Mouse (Mus musculus) hindbrain, embryonic 10.5 days (tissue): ENCODE measurements around the gene Zbtb44. TPM values are rescaled to one million over a fixed set of nuclear protein-coding genes. Genes with fewer than 3 reads are reported as not detected.

Experiments used
- DNase-seq: peaks from one replicate; pipeline ENCODE4 v3.0.0-alpha.2; 2017; ENCODE audit warnings: low spot score
- H3K27ac ChIP-seq: fragments of 300-500 bp; sonication (generic); 2 replicates; pipeline ENCODE4 v1.5.1; 2016; ENCODE audit warnings: mild to moderate bottlenecking, moderate library complexity
- H3K27me3 ChIP-seq: fragments of 300-500 bp; sonication (generic); 2 replicates; pipeline ENCODE4 v1.6.1; 2016; ENCODE audit warnings: mild to moderate bottlenecking; ENCODE audit not compliant: poor library complexity, insufficient read depth, severe bottlenecking
- H3K36me3 ChIP-seq: fragments of 300-500 bp; sonication (generic); 2 replicates; pipeline ENCODE4 v1.6.1; 2016; ENCODE audit warnings: mild to moderate bottlenecking, moderate library complexity
- H3K4me1 ChIP-seq: fragments of 300-500 bp; sonication (generic); replicated peaks from 2 replicates; pipeline ENCODE4 v1.6.1; 2016; ENCODE audit warnings: mild to moderate bottlenecking
- H3K4me3 ChIP-seq: fragments of 300-500 bp; sonication (generic); 2 replicates; pipeline ENCODE4 v1.5.1; 2016; ENCODE audit warnings: mild to moderate bottlenecking, moderate library complexity
- H3K9me3 ChIP-seq: fragments of 300-500 bp; sonication (generic); 2 replicates; pipeline ENCODE4 v1.6.1; 2016; ENCODE audit warnings: mild to moderate bottlenecking, moderate library complexity
- WGBS: fragments of 180-500 bp; shearing (Covaris S2); methylation state at CpG from one replicate; pipeline ENCODE4 v1.1.7; 2016; 5-methylcytosine and 5-hydroxymethylcytosine counted together
- polyA plus RNA-seq: library from polyadenylated mRNA; unstranded; fragments of >200 nt; fragmentation: Nextera tagmentation; extraction: Ambion mirVana; gene quantifications from 2 replicates; pipeline ENCODE4 v1.2.1, GENCODE M21; 2016

Zbtb44 gene
- polyA plus RNA-seq, 1 experiment from 2014 or later = 4.0 TPM

GRCm38 (mm10) chr9:31082054-31082666 is 51.7 kb downstream of the Zbtb44 start:
- Histone ChIP-seq H3K4me3 (peak overlapping the region; percentile 32), H3K36me3 (no peaks in the 10 kb centered on the region), H3K27ac (peak overlapping the region; percentile 29; the same call in 1 of the 2 replicates), H3K9me3 (no peaks in the 10 kb centered on the region), H3K27me3 (peaks cover 8% of the 10 kb centered on the region; the same call in 1 of the 2 replicates), H3K4me1 (peaks cover 7% of the 10 kb centered on the region; the same call in 1 of the 2 replicates)
- WGBS = 8% methylated on average over 15 of the region's 15 CpGs
- peak; percentile 71 for DNase-seq

GRCm38 (mm10) chr9:31082771-31083170 is 52.3 kb downstream of the Zbtb44 start:
- no peak overlapping the region for H3K27ac ChIP-seq
- H3K27me3 ChIP-seq = peaks cover 8% of the 10 kb centered on the region; the same call in 1 of the 2 replicates
- no peaks in the 10 kb centered on the region for H3K9me3 ChIP-seq
- H3K4me3 ChIP-seq = no peak overlapping the region
- peaks cover 7% of the 10 kb centered on the region; the same call in 1 of the 2 replicates for H3K4me1 ChIP-seq
- H3K36me3 ChIP-seq = no peaks in the 10 kb centered on the region
- WGBS = 78% methylated on average over 6 of the region's 6 CpGs
- DNase-seq = no peak

GRCm38 (mm10) chr9:31085556-31085955 is 55.1 kb downstream of the Zbtb44 start:
- DNase-seq = no peak
- Histone ChIP-seq H3K9me3 (no peaks in the 10 kb centered on the region), H3K4me1 (peaks cover 7% of the 10 kb centered on the region; the same call in 1 of the 2 replicates), H3K27ac (no peak overlapping the region), H3K4me3 (no peak overlapping the region), H3K36me3 (no peaks in the 10 kb centered on the region), H3K27me3 (peaks cover 8% of the 10 kb centered on the region; the same call in 1 of the 2 replicates)
- 80% methylated on average over 5 of the region's 5 CpGs for WGBS

GRCm38 (mm10) chr9:31086085-31086753 is 55.8 kb downstream of the Zbtb44 start:
- Histone ChIP-seq H3K36me3 (no peaks in the 10 kb centered on the region), H3K9me3 (no peaks in the 10 kb centered on the region), H3K27ac (no peak overlapping the region), H3K27me3 (peaks cover 8% of the 10 kb centered on the region; the same call in 1 of the 2 replicates), H3K4me1 (peaks cover 7% of the 10 kb centered on the region; the same call in 1 of the 2 replicates), H3K4me3 (no peak overlapping the region)
- WGBS = 20% methylated on average over 10 of the region's 10 CpGs
- DNase-seq = peak; percentile 72

GRCm38 (mm10) chr9:31086754-31087145 is 56.3 kb downstream of the Zbtb44 start:
- no peak overlapping the region for H3K27ac ChIP-seq
- peaks cover 8% of the 10 kb centered on the region; the same call in 1 of the 2 replicates for H3K27me3 ChIP-seq
- no peak for DNase-seq
- H3K9me3 ChIP-seq = no peaks in the 10 kb centered on the region
- no peaks in the 10 kb centered on the region for H3K36me3 ChIP-seq
- WGBS = 81% methylated on average over 7 of the region's 7 CpGs
- H3K4me1 ChIP-seq = peaks cover 7% of the 10 kb centered on the region; the same call in 1 of the 2 replicates
- H3K4me3 ChIP-seq = no peak overlapping the region

GRCm38 (mm10) chr9:31087466-31087865 is 57.0 kb downstream of the Zbtb44 start:
- Histone ChIP-seq H3K9me3 (no peaks in the 10 kb centered on the region), H3K36me3 (no peaks in the 10 kb centered on the region), H3K27ac (no peak overlapping the region), H3K4me1 (peaks cover 3% of the 10 kb centered on the region; the same call in 1 of the 2 replicates), H3K4me3 (no peak overlapping the region), H3K27me3 (peaks cover 8% of the 10 kb centered on the region; the same call in 1 of the 2 replicates)
- no peak for DNase-seq
- WGBS = 86% methylated on average over 4 of the region's 4 CpGs

- Histone ChIP-seq H3K4me3 (no peak overlapping the region), H3K27ac (no peak overlapping the region), H3K9me3 (no peaks in the 10 kb centered on the region), H3K27me3 (peaks cover 7% of the 10 kb centered on the region; the same call in 1 of the 2 replicates), H3K4me1 (peaks cover 3% of the 10 kb centered on the region; the same call in 1 of the 2 replicates), H3K36me3 (no peaks in the 10 kb centered on the region)
- DNase-seq = no peak
- 78% methylated on average over 3 of the region's 3 CpGs for WGBS
Observed at GRCm38 (mm10) chr9:31088116-31088515, 57.7 kb downstream of the Zbtb44 start.

GRCm38 (mm10) chr9:31088883-31089282 is 58.4 kb downstream of the Zbtb44 start:
- H3K27ac ChIP-seq = no peak overlapping the region
- H3K27me3 ChIP-seq = no peaks in the 10 kb centered on the region
- no peak for DNase-seq
- peaks cover 3% of the 10 kb centered on the region; the same call in 1 of the 2 replicates for H3K4me1 ChIP-seq
- H3K9me3 ChIP-seq = no peaks in the 10 kb centered on the region
- H3K4me3 ChIP-seq = no peak overlapping the region
- 90% methylated on average over 4 of the region's 4 CpGs for WGBS
- H3K36me3 ChIP-seq = no peaks in the 10 kb centered on the region

GRCm38 (mm10) chr9:31089541-31089940 is 59.1 kb downstream of the Zbtb44 start:
- DNase-seq = no peak
- 78% methylated on average over 9 of the region's 9 CpGs for WGBS
- no peaks in the 10 kb centered on the region for H3K36me3 ChIP-seq
- H3K27ac ChIP-seq = no peak overlapping the region
- H3K27me3 ChIP-seq = no peaks in the 10 kb centered on the region
- H3K9me3 ChIP-seq = no peaks in the 10 kb centered on the region
- H3K4me3 ChIP-seq = no peak overlapping the region
- H3K4me1 ChIP-seq = peaks cover 3% of the 10 kb centered on the region; the same call in 1 of the 2 replicates

- no peak overlapping the region for H3K4me3 ChIP-seq
- H3K4me1 ChIP-seq = peaks cover 3% of the 10 kb centered on the region; the same call in 1 of the 2 replicates
- DNase-seq = no peak
- no peaks in the 10 kb centered on the region for H3K9me3 ChIP-seq
- H3K27me3 ChIP-seq = no peaks in the 10 kb centered on the region
- no peaks in the 10 kb centered on the region for H3K36me3 ChIP-seq
- no peak overlapping the region for H3K27ac ChIP-seq
- WGBS = 80% methylated on average over 29 of the region's 29 CpGs
Observed at GRCm38 (mm10) chr9:31090081-31091023, 59.9 kb downstream of the Zbtb44 start.

GRCm38 (mm10) chr9:31091162-31091581 is 60.7 kb downstream of the Zbtb44 start:
- no peak for DNase-seq
- Histone ChIP-seq H3K4me3 (no peak overlapping the region), H3K36me3 (no peaks in the 10 kb centered on the region), H3K9me3 (no peaks in the 10 kb centered on the region), H3K4me1 (peaks cover 2% of the 10 kb centered on the region; the same call in 1 of the 2 replicates), H3K27me3 (no peaks in the 10 kb centered on the region), H3K27ac (no peak overlapping the region)
- 95% methylated on average over 10 of the region's 10 CpGs for WGBS

- DNase-seq = no peak
- Histone ChIP-seq H3K36me3 (no peaks in the 10 kb centered on the region), H3K4me3 (no peak overlapping the region), H3K4me1 (no peaks in the 10 kb centered on the region), H3K9me3 (no peaks in the 10 kb centered on the region), H3K27me3 (no peaks in the 10 kb centered on the region), H3K27ac (no peak overlapping the region)
- WGBS = 90% methylated on average over 18 of the region's 18 CpGs
Observed at GRCm38 (mm10) chr9:31092111-31092832, 61.8 kb downstream of the Zbtb44 start.
